Mouse (Mus musculus) MEL (cell line): Measurements from ENCODE around the gene Btn1a1. TPM values are rescaled to one million over a fixed set of nuclear protein-coding genes. Genes with fewer than 3 reads are reported as not detected.

Experiments
- DNase-seq: peaks from one replicate; pipeline ENCODE4 v3.0.0; 2011; ENCODE audit warnings: low read depth, low spot score
- H3K27ac ChIP-seq: 2 replicates; pipeline ENCODE4 v1.5.1; 2012; ENCODE audit warnings: low read depth, mild to moderate bottlenecking, control low read depth, low read length, moderate library complexity; ENCODE audit not compliant: control insufficient read depth
- H3K27me3 ChIP-seq, 2 experiments: fragments of 150-350 bp in 1 of 2; sonication (generic) in 1 of 2; 2 replicates each; pipeline ENCODE4 v1.6.1; 2012; ENCODE audit warnings: low read length in 2 of 2, mild to moderate bottlenecking in 2 of 2, improper control_type of control experiment in 1 of 2, moderate library complexity in 1 of 2; ENCODE audit not compliant: insufficient read depth in 2 of 2, control insufficient read depth in 1 of 2
- H3K36me3 ChIP-seq, 2 experiments: 2 replicates each; pipeline ENCODE4 v1.6.1; 2012 to 2014; ENCODE audit warnings: low read length in 2 of 2, improper control_type of control experiment in 1 of 2, inconsistent platforms in 1 of 2, mild to moderate bottlenecking in 1 of 2; ENCODE audit not compliant: insufficient read depth in 2 of 2, control insufficient read depth in 1 of 2
- H3K4me1 ChIP-seq, 2 experiments: fragments of 150-350 bp in 1 of 2; sonication (generic) in 1 of 2; 2 replicates each; pipeline ENCODE4 v1.6.1; 2012; ENCODE audit warnings: low read length in 2 of 2, improper control_type of control experiment in 1 of 2, mild to moderate bottlenecking in 1 of 2; ENCODE audit not compliant: insufficient read depth in 2 of 2, control insufficient read depth in 1 of 2
- H3K4me3 ChIP-seq, 2 experiments: fragments of 150-350 bp in 1 of 2; sonication (generic) in 1 of 2; 2 replicates each; pipeline ENCODE4 v1.5.1; 2012; ENCODE audit warnings: low read depth in 2 of 2, low read length in 2 of 2, mild to moderate bottlenecking in 2 of 2, moderate library complexity in 2 of 2, control low read depth in 1 of 2, improper control_type of control experiment in 1 of 2; ENCODE audit not compliant: control insufficient read depth in 1 of 2, insufficient read depth in 1 of 2
- H3K79me2 ChIP-seq: 2 replicates; pipeline ENCODE4 v1.6.1; 2012; ENCODE audit warnings: mild to moderate bottlenecking, low read length, moderate library complexity; ENCODE audit not compliant: control insufficient read depth, poor library complexity, insufficient read depth
- H3K9ac ChIP-seq: 2 replicates; pipeline ENCODE4 v1.6.1; 2012; ENCODE audit warnings: low read depth, mild to moderate bottlenecking, control low read depth, low read length, moderate library complexity; ENCODE audit not compliant: control insufficient read depth, poor library complexity, severe bottlenecking
- H3K9me3 ChIP-seq: fragments of 150-350 bp; sonication (generic); replicated peaks from 2 replicates; pipeline ENCODE4 v1.6.1; 2012; ENCODE audit warnings: mild to moderate bottlenecking, low read length, improper control_type of control experiment, moderate library complexity; ENCODE audit not compliant: insufficient read depth
- GABPA ChIP-seq: IDR thresholded peaks from 2 replicates; pipeline ENCODE4 v1.6.1; 2012; ENCODE audit warnings: low read depth, mild to moderate bottlenecking, inconsistent platforms, low read length, improper control_type of control experiment, moderate library complexity
- GATA1 ChIP-seq: IDR thresholded peaks from 2 replicates; pipeline ENCODE4 v1.6.1; 2011; ENCODE audit warnings: low read depth, low read length, improper control_type of control experiment
- MEF2A ChIP-seq: IDR thresholded peaks from 2 replicates; pipeline ENCODE4 v1.6.1; 2014; ENCODE audit warnings: low read depth, mild to moderate bottlenecking, inconsistent platforms, low read length, improper control_type of control experiment; ENCODE audit not compliant: poor library complexity, insufficient replicate concordance, severe bottlenecking; ENCODE audit errors: extremely low read depth
- MXI1 ChIP-seq: IDR thresholded peaks from 2 replicates; pipeline ENCODE4 v1.6.1; 2011; ENCODE audit warnings: mild to moderate bottlenecking, low read depth, low read length, improper control_type of control experiment
- NRF1 ChIP-seq: IDR thresholded peaks from 2 replicates; pipeline ENCODE4 v1.6.1; 2014; ENCODE audit warnings: low read depth, mild to moderate bottlenecking, inconsistent platforms, low read length, improper control_type of control experiment, moderate library complexity; ENCODE audit not compliant: poor library complexity, insufficient read depth, severe bottlenecking
- POLR2A ChIP-seq, 2 experiments: IDR thresholded peaks; 2 replicates each; pipeline ENCODE4 v1.6.1; 2011 to 2012; ENCODE audit warnings: low read length in 2 of 2, mild to moderate bottlenecking in 2 of 2, control low read depth in 1 of 2, improper control_type of control experiment in 1 of 2, low read depth in 1 of 2, moderate library complexity in 1 of 2; ENCODE audit not compliant: control insufficient read depth in 1 of 2, insufficient read depth in 1 of 2, poor library complexity in 1 of 2
- TBP ChIP-seq: IDR thresholded peaks from 2 replicates; pipeline ENCODE4 v1.8.0; 2011; ENCODE audit warnings: low read depth, low read length, improper control_type of control experiment
- USF1 ChIP-seq: IDR thresholded peaks from 2 replicates; pipeline ENCODE4 v1.6.1; 2014; ENCODE audit warnings: low read depth, mild to moderate bottlenecking, inconsistent platforms, low read length, improper control_type of control experiment, moderate library complexity
- polyA plus RNA-seq, 2 experiments: library from polyadenylated mRNA; stranded (reverse) in 1 of 2; unstranded in 1 of 2; fragments of >175 nt in 1 of 2; fragments of >200 nt in 1 of 2; gene quantifications; 2 replicates each; pipeline versions ENCODE4 v1.2.1 to v1.2.4; 2012; ENCODE audit warnings: low replicate concordance in 2 of 2, low read depth in 1 of 2; ENCODE audit not compliant: insufficient read length in 2 of 2, insufficient read depth in 1 of 2, missing spikeins in 1 of 2
- total RNA-seq: library from RNA; depleted of rRNA; stranded (reverse); fragments of 300-350 nt; gene quantifications from 2 replicates; pipeline ENCODE4 v1.2.3, GENCODE M21; 2012

Gene Btn1a1
- total and polyA plus RNA-seq, 3 experiments, result 0.25 TPM; not detected in 2

DNA sequence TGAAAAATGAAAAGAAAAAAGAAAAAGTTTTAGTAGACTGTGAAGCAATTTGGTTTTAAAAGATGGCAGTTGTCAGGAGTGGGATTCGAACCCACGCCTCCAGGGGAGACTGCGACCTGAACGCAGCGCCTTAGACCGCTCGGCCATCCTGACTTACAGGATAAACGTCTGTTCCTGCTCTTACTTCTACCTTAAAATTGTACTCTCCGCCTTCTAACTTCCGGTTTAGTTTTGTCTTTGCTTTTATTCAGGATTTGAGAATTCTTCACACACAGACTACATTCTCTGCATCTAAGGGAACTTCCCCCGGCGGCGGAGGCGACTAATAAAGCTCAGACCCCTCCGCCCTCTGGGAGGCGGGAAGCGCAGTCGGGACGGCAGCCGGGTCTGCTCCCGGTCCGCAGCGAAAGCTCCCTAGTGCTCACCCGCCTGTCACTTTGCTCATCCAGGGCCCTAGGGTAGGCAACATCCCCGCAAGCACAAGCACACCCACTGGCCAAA is 12.3 kb downstream of the Btn1a1 start:
- H3K4me3 ChIP-seq, result peak overlapping the region; percentile 52 to 92
- H3K36me3 ChIP-seq, result peaks cover 0 to 5% of the 10 kb centered on the region in 2 experiments; a peak in 1 of 4 replicates
- TF ChIP-seq TBP, result peak; percentile 100
- TF ChIP-seq POLR2A (IDR thresholded peaks at IDR 0.05; ENCODE audit: control insufficient read depth in 1 of 2, insufficient read depth in 1 of 2, low read depth in 1 of 2, low read length in 2 of 2, poor library complexity in 1 of 2), result 0 out of 4 replicates have a peak, but pooled peaks of 1 of the 2 experiments have one; percentile 32
- no peak for TF ChIP-seq NRF1
- TF ChIP-seq USF1, result no peak
- peak; percentile 86 for DNase-seq
- peak overlapping the region; percentile 64 for H3K27ac ChIP-seq
- H3K27me3 ChIP-seq, result no peaks in the 10 kb centered on the region
- H3K9me3 ChIP-seq, result no peaks in the 10 kb centered on the region
- peak overlapping the region; percentile 73 for H3K9ac ChIP-seq
- H3K4me1 ChIP-seq, result peaks cover 0 to 2% of the 10 kb centered on the region in 2 experiments; a peak in 1 of 4 replicates
- no peaks in the 10 kb centered on the region; the same call in 1 of the 2 replicates for H3K79me2 ChIP-seq

DNA sequence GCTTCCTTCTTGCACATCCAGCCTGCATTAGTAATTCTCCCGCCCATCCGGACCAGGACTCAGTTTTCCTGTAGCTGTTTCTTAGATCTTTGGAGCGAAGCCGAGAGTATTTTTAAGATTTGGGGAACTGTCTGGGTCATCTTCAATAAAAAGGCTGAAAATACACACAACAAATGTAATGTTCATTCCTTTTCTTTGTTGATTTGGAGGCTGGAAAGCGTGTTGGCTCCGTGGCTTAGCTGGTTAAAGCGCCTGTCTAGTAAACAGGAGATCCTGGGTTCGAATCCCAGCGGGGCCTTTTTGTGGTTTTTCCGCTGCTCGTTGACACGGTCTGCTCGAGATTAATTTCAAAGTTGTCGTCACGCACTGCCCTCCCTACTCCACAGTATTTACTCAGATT is 15.3 kb downstream of the Btn1a1 start:
- DNase-seq, result peak; percentile 91
- peaks cover 0 to 8% of the 10 kb centered on the region in 2 experiments; a peak in 1 of 4 replicates for H3K36me3 ChIP-seq
- peak overlapping the region; percentile 69 for H3K9ac ChIP-seq
- H3K27me3 ChIP-seq, result no peaks in the 10 kb centered on the region
- 0 out of 2 replicates have a peak, but pooled peaks have one; percentile 25 for TF ChIP-seq GATA1
- no peak for TF ChIP-seq MEF2A
- TF ChIP-seq TBP, result peak; percentile 100
- 0 out of 2 replicates have a peak overlapping the region, but pooled peaks have one; percentile 35 for H3K27ac ChIP-seq
- H3K79me2 ChIP-seq, result no peaks in the 10 kb centered on the region; the same call in 1 of the 2 replicates
- H3K4me3 ChIP-seq, result peak overlapping the region; percentile 57 to 79
- no peaks in the 10 kb centered on the region for H3K9me3 ChIP-seq
- peaks cover 0 to 2% of the 10 kb centered on the region in 2 experiments; a peak in 1 of 4 replicates for H3K4me1 ChIP-seq

- H3K4me3 ChIP-seq, result peak overlapping the region; percentile 57 to 79
- no peaks in the 10 kb centered on the region; the same call in 1 of the 2 replicates for H3K79me2 ChIP-seq
- H3K27ac ChIP-seq, result peak overlapping the region; percentile 77
- TF ChIP-seq GABPA, result no peak
- no peak for TF ChIP-seq MXI1
- TF ChIP-seq TBP, result peak; percentile 79; the same call in 1 of the 2 replicates
- 0 out of 2 replicates have a peak, but pooled peaks have one; percentile 1 for TF ChIP-seq GATA1
- no peaks in the 10 kb centered on the region for H3K27me3 ChIP-seq
- no peaks in the 10 kb centered on the region for H3K9me3 ChIP-seq
- peaks cover 0 to 10% of the 10 kb centered on the region in 2 experiments; a peak in 2 of 4 replicates for H3K36me3 ChIP-seq
- H3K4me1 ChIP-seq, result peaks cover 0 to 2% of the 10 kb centered on the region in 2 experiments; a peak in 1 of 4 replicates
- DNase-seq, result peak; percentile 95
- peak overlapping the region; percentile 69 for H3K9ac ChIP-seq
These were observed 16.2 kb downstream of the Btn1a1 start for GRCm38 (mm10) chr13:23449235-23450095.
